Mouse (Mus musculus) frontal cortex, postnatal 10 days (tissue): ENCODE results near the gene Nudt5.
A peak's percentile ranks its signal among the peaks of the same experiment; 100 is the strongest.
"Not testable (repeated sequence)": the region's sequence is repeated elsewhere in the genome, so short reads cannot be mapped to it uniquely, and the experiment has no call there.

Experiments
- DNase-seq, 2 experiments: peaks; one replicate each; pipeline ENCODE4 v3.0.0; 2022; ENCODE audit warnings: low spot score in 2 of 2, mixed read lengths in 1 of 2

Gene Nudt5

GRCm38 (mm10) chr2:5844873-5845631 is at the start of gene Nudt5, which contains the start of gene Cdc123:
Nudt5 (plus strand) TSS chr2:5845019.
Cdc123 (minus strand) TSS chr2:5845164.
- peak; percentile 88 to 89 for DNase-seq

GRCm38 (mm10) chr2:5797816-5798672 is 46.8 kb upstream of the Nudt5 start:
- no peak for DNase-seq

- DNase-seq = no peak
Observed at GRCm38 (mm10) chr2:5801182-5801640, 43.6 kb upstream of the Nudt5 start.

GRCm38 (mm10) chr2:5801927-5802590 is 42.8 kb upstream of the Nudt5 start:
- no peak for DNase-seq

- DNase-seq = no peak
Observed at GRCm38 (mm10) chr2:5804440-5805045, 40.3 kb upstream of the Nudt5 start.

GRCm38 (mm10) chr2:5805228-5805627 is 39.6 kb upstream of the Nudt5 start:
- no peak for DNase-seq

- not testable (repeated sequence) for DNase-seq
Observed at GRCm38 (mm10) chr2:5806201-5806600, 38.6 kb upstream of the Nudt5 start.

- DNase-seq = no peak
Observed at GRCm38 (mm10) chr2:5810036-5810718, 34.6 kb upstream of the Nudt5 start.

GRCm38 (mm10) chr2:5811235-5811782 is 33.5 kb upstream of the Nudt5 start:
- no peak for DNase-seq

GRCm38 (mm10) chr2:5821264-5821663 is 23.6 kb upstream of the Nudt5 start:
- no peak for DNase-seq

GRCm38 (mm10) chr2:5822449-5822848 is 22.4 kb upstream of the Nudt5 start:
- DNase-seq = no peak

- no peak for DNase-seq
Observed at GRCm38 (mm10) chr2:5824213-5824612, 20.6 kb upstream of the Nudt5 start.

- no peak for DNase-seq
Observed at GRCm38 (mm10) chr2:5824685-5825084, 20.1 kb upstream of the Nudt5 start.

GRCm38 (mm10) chr2:5825265-5825913 is 19.4 kb upstream of the Nudt5 start:
- no peak for DNase-seq

- no peak for DNase-seq
Observed at GRCm38 (mm10) chr2:5840815-5841214, 4.0 kb upstream of the Nudt5 start.

- no peak for DNase-seq
Observed at GRCm38 (mm10) chr2:5844181-5844872, 492 bp upstream of the Nudt5 start.

- DNase-seq = no peak
Observed at GRCm38 (mm10) chr2:5845826-5846225, 1.0 kb downstream of the Nudt5 start.

GRCm38 (mm10) chr2:5851116-5851515 is 6.3 kb downstream of the Nudt5 start:
- no peak for DNase-seq

GRCm38 (mm10) chr2:5851866-5852265 is 7.0 kb downstream of the Nudt5 start:
- no peak for DNase-seq

- no peak for DNase-seq
Observed at GRCm38 (mm10) chr2:5862834-5863233, 18.0 kb downstream of the Nudt5 start, which contains the start of gene Gm13199. Gm13199 (minus strand) TSS chr2:5862934.
